Mouse (Mus musculus): ENCODE data around the gene Pdgfd. TPM values are rescaled to one million over a fixed set of nuclear protein-coding genes. Genes with fewer than 3 reads are reported as not detected.
"Not testable (repeated sequence)": the region's sequence is repeated elsewhere in the genome, so short reads cannot be mapped to it uniquely, and the experiment has no call there.

Gene Pdgfd
- total and polyA plus RNA-seq, 3 experiments = not detected

GRCm38 (mm10) chr9:6212862-6213261 is 44.5 kb downstream of the Pdgfd start:
- Histone ChIP-seq H3K4me2 (ENCODE audit: insufficient read depth, low read depth, poor library complexity, severe bottlenecking) (no peak overlapping the region), H3K36me3 (replicated peaks in 1 of 2; ENCODE audit: control insufficient read depth in 1 of 2, insufficient read depth in 1 of 2, low read length in 1 of 2) (no peaks in the 10 kb centered on the region), H3K4me1 (ENCODE audit: control insufficient read depth in 1 of 2, insufficient read depth in 2 of 2) (no peaks in the 10 kb centered on the region), H3K79me2 (replicated peaks; ENCODE audit: control insufficient read depth, extremely low read depth, insufficient read depth, poor library complexity, severe bottlenecking) (no peaks in the 10 kb centered on the region), H3K27me3 (replicated peaks) (no peaks in the 10 kb centered on the region), H3K9ac (ENCODE audit: insufficient read depth, low read depth) (no peak overlapping the region), H3K4me3 (replicated peaks in 1 of 3; ENCODE audit: low read depth in 2 of 3, low read length in 2 of 3, poor library complexity in 1 of 3) (no peak overlapping the region), H3K27ac (ENCODE audit: insufficient read depth, low read depth) (no peak overlapping the region), H3K9me3 (replicated peaks; ENCODE audit: low read length) (no peaks in the 10 kb centered on the region)
- dilution Hi-C loops (cut with MboI; ENCODE audit: extremely low pct_ligation_motif_present, extremely low pct_unique_long_range_greater_than_20kb, low sequenced_read_pairs) (no loop called here), in situ Hi-C loops (cut with MboI; ENCODE audit: low pct_ligation_motif_present, low pct_unique_long_range_greater_than_20kb, low sequenced_read_pairs) (no loop called here)
- no peak for TF ChIP-seq TCF12 (IDR thresholded peaks at IDR 0.05; ENCODE audit: low read depth, low read length)
- no peak for TF ChIP-seq USF2 (conservative IDR thresholded peaks at IDR 0.05; ENCODE audit: low read depth, low read length)
- no peak for TF ChIP-seq KAT2A (IDR thresholded peaks at IDR 0.05; ENCODE audit: insufficient replicate concordance, low read length)
- TF ChIP-seq TBP (conservative IDR thresholded peaks at IDR 0.05; ENCODE audit: low read depth, low read length) = no peak
- no peak for TF ChIP-seq PAX5 (IDR thresholded peaks at IDR 0.05; ENCODE audit: low read length)
- no peak for TF ChIP-seq SMC3 (IDR thresholded peaks at IDR 0.05; ENCODE audit: low read depth, low read length)
- no peak for DNase-seq (ENCODE audit: extremely low read depth)

DNA sequence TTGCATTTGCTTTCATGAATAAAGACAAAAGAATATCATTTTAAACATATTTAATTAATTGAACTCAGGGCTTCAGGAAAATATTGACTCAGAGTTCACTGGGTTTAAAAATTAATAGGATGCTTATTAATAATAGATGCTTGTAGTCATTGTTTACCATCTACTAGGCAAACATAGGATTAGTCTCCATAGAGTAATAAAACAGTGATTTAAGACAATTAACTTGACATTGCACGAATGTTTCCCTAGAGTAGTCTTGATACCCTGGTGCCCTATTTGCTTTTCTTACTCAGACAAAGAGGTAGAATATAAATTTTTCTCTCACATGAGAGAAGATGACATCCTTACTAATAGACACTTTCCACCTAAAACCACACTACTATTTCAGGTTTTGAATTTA is 49.1 kb downstream of the Pdgfd start:
- H3K79me2 ChIP-seq (replicated peaks; ENCODE audit: control insufficient read depth, extremely low read depth, insufficient read depth, poor library complexity, severe bottlenecking) = no peaks in the 10 kb centered on the region
- in situ Hi-C loops (cut with MboI; ENCODE audit: low pct_ligation_motif_present, low pct_unique_long_range_greater_than_20kb, low sequenced_read_pairs) (no loop called here), dilution Hi-C loops (cut with MboI; ENCODE audit: extremely low pct_ligation_motif_present, extremely low pct_unique_long_range_greater_than_20kb, low sequenced_read_pairs) (no loop called here)
- no peaks in the 10 kb centered on the region for H3K9me3 ChIP-seq (replicated peaks; ENCODE audit: low read length)
- DNase-seq (ENCODE audit: extremely low read depth) = no peak
- no peaks in the 10 kb centered on the region for H3K36me3 ChIP-seq (replicated peaks in 1 of 2; ENCODE audit: control insufficient read depth in 1 of 2, insufficient read depth in 1 of 2, low read length in 1 of 2)
- H3K4me2 ChIP-seq (ENCODE audit: insufficient read depth, low read depth, poor library complexity, severe bottlenecking) = no peak overlapping the region
- H3K4me3 ChIP-seq (replicated peaks in 1 of 3; ENCODE audit: low read depth in 2 of 3, low read length in 2 of 3, poor library complexity in 1 of 3) = no peak overlapping the region
- H3K27ac ChIP-seq (ENCODE audit: insufficient read depth, low read depth) = no peak overlapping the region
- no peak for TF ChIP-seq POLR2AphosphoS2 (IDR thresholded peaks at IDR 0.05; ENCODE audit: low read depth, low read length)
- TF ChIP-seq SIN3A (IDR thresholded peaks at IDR 0.05; ENCODE audit: low read length) = no peak
- TF ChIP-seq USF2 (conservative IDR thresholded peaks at IDR 0.05; ENCODE audit: low read depth, low read length) = no peak
- no peak for TF ChIP-seq RCOR1 (conservative IDR thresholded peaks at IDR 0.05; ENCODE audit: low read depth, low read length)
- no peak for TF ChIP-seq ETS1 (conservative IDR thresholded peaks at IDR 0.05; ENCODE audit: low read depth, low read length)
- TF ChIP-seq E2F4 (IDR thresholded peaks at IDR 0.05; ENCODE audit: insufficient replicate concordance, low read depth, low read length) = no peak
- no peak for TF ChIP-seq PAX5 (IDR thresholded peaks at IDR 0.05; ENCODE audit: low read length)
- TF ChIP-seq SMC3 (IDR thresholded peaks at IDR 0.05; ENCODE audit: low read depth, low read length) = no peak
- TF ChIP-seq ELF1 (IDR thresholded peaks at IDR 0.05; ENCODE audit: low read depth, low read length) = no peak
- TF ChIP-seq UBTF (IDR thresholded peaks at IDR 0.05; ENCODE audit: low read depth, low read length) = no peak
- TF ChIP-seq HCFC1 (IDR thresholded peaks at IDR 0.05; ENCODE audit: low read depth, low read length) = no peak
- TF ChIP-seq ZNF384 (IDR thresholded peaks at IDR 0.05; ENCODE audit: low read depth, low read length) = no peak
- no peak for TF ChIP-seq NELFE (IDR thresholded peaks at IDR 0.05; ENCODE audit: low read depth, low read length)
- TF ChIP-seq JUN (IDR thresholded peaks at IDR 0.05; ENCODE audit: insufficient read depth, low read depth, low read length) = no peak
- TF ChIP-seq BHLHE40 (IDR thresholded peaks at IDR 0.05; ENCODE audit: low read depth, low read length) = no peak
- TF ChIP-seq ZC3H11A (IDR thresholded peaks at IDR 0.05; ENCODE audit: low read depth, low read length) = no peak
- no peak for TF ChIP-seq TCF12 (IDR thresholded peaks at IDR 0.05; ENCODE audit: low read depth, low read length)
- no peaks in the 10 kb centered on the region for H3K27me3 ChIP-seq (replicated peaks)
- H3K9ac ChIP-seq (ENCODE audit: insufficient read depth, low read depth) = no peak overlapping the region
- H3K4me1 ChIP-seq (ENCODE audit: control insufficient read depth in 1 of 2, insufficient read depth in 2 of 2) = no peaks in the 10 kb centered on the region

- H3K9me3 ChIP-seq (replicated peaks; ENCODE audit: low read length); in situ Hi-C loops (cut with MboI; ENCODE audit: low pct_ligation_motif_present, low pct_unique_long_range_greater_than_20kb, low sequenced_read_pairs); H3K4me2 ChIP-seq (ENCODE audit: insufficient read depth, low read depth, poor library complexity, severe bottlenecking); H3K4me3 ChIP-seq (replicated peaks in 1 of 3; ENCODE audit: low read depth in 2 of 3, low read length in 2 of 3, poor library complexity in 1 of 3); H3K27ac ChIP-seq (ENCODE audit: insufficient read depth, low read depth); DNase-seq (ENCODE audit: extremely low read depth); H3K27me3 ChIP-seq (replicated peaks); dilution Hi-C loops (cut with MboI; ENCODE audit: extremely low pct_ligation_motif_present, extremely low pct_unique_long_range_greater_than_20kb, low sequenced_read_pairs); H3K4me1 ChIP-seq (ENCODE audit: control insufficient read depth in 1 of 2, insufficient read depth in 2 of 2); H3K36me3 ChIP-seq (replicated peaks in 1 of 2; ENCODE audit: control insufficient read depth in 1 of 2, insufficient read depth in 1 of 2, low read length in 1 of 2); H3K9ac ChIP-seq (ENCODE audit: insufficient read depth, low read depth); H3K79me2 ChIP-seq (replicated peaks; ENCODE audit: control insufficient read depth, extremely low read depth, insufficient read depth, poor library complexity, severe bottlenecking): not testable (repeated sequence)
Observed at GRCm38 (mm10) chr9:6235982-6236381, 67.6 kb downstream of the Pdgfd start.
